Mouse (Mus musculus): ENCODE results near the gene Csnk2a2. TPM values are rescaled to one million over a fixed set of nuclear protein-coding genes. Genes with fewer than 3 reads are reported as not detected.

Gene Csnk2a2
- polyA plus RNA-seq, 1 experiment = 51.9 TPM

DNA sequence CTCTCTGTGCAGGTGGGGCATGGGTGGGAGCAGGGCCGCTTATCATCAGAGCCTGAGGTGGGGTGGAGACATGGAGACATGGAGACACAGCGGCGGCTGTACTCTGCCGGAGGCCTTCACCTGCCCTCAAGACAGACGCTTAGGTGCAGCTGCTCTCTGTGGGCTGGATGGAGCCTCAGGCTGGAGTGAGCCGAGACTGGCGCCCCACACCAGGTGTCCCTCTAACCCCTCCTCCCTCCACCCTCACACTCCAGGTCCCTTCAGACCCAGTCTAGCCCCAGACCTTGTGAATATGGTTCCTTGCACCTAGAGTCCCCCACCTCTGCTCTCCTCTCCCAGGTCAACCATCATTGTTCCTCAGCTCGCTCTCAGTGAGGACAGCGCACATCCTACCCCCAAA is 90.7 kb downstream of the Csnk2a2 start:
- Histone ChIP-seq H3ac (ENCODE audit: control insufficient read depth, insufficient read length) (no peak overlapping the region), H3K4me2 (ENCODE audit: low read depth) (no peak overlapping the region), H3K79me2 (ENCODE audit: control insufficient read depth, insufficient read depth) (no peaks in the 10 kb centered on the region), H3K27me3 (ENCODE audit: control insufficient read depth, insufficient read depth, insufficient read length) (no peaks in the 10 kb centered on the region), H3K4me3 (no peak overlapping the region), H3K36me3 (ENCODE audit: control insufficient read depth, insufficient read depth) (no peaks in the 10 kb centered on the region)
- TF ChIP-seq MYOG (IDR thresholded peaks at IDR 0.05; ENCODE audit: control insufficient read depth in 1 of 3, insufficient read depth in 1 of 3, insufficient read length in 2 of 3, low read depth in 2 of 3) = peak in 1 of 3 experiments; percentile 39
- TF ChIP-seq MYOD1 (IDR thresholded peaks at IDR 0.05; ENCODE audit: control insufficient read depth in 1 of 3, insufficient read length in 2 of 3, low read depth in 2 of 3) = peak in 1 of 3 experiments; percentile 51
- TF ChIP-seq E2F4 (IDR thresholded peaks at IDR 0.05; ENCODE audit: insufficient read depth) = no peak

DNA sequence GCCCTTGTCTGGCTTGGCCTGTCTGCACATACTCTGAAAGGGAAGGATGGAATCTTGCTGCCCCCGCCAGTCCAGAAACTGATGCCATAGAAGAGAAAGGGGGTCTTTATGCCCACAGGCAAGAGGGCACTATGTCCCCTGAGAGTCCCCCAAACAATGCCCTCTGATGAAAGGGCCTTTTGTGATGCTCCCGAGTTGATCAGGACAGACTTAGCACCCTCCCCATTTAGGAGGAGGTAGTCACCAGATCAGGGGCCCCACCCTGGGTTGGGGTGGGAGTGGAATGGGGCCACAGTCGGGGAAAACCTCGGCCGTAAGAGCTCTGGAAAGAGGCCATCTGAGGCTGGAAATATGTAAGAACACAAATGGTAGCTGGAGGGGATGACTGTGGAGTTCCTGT is 92.6 kb downstream of the Csnk2a2 start:
- TF ChIP-seq USF1 (IDR thresholded peaks at IDR 0.05; ENCODE audit: low read depth) (no peak), SRF (IDR thresholded peaks at IDR 0.05; ENCODE audit: control insufficient read depth, insufficient read length, low read depth) (no peak), REST (IDR thresholded peaks at IDR 0.05; ENCODE audit: insufficient read depth, insufficient read length) (no peak), MAX (IDR thresholded peaks at IDR 0.05; ENCODE audit: low read depth) (no peak), CEBPB (IDR thresholded peaks at IDR 0.05; ENCODE audit: insufficient read depth, poor library complexity, severe bottlenecking) (no peak), TCF3 (IDR thresholded peaks at IDR 0.05; ENCODE audit: insufficient read length, low read depth) (no peak), TCF12 (IDR thresholded peaks at IDR 0.05; ENCODE audit: insufficient read depth, poor library complexity, severe bottlenecking) (no peak), POLR2A (IDR thresholded peaks at IDR 0.05; ENCODE audit: insufficient read length, low read depth) (no peak), POLR2AphosphoS2 (IDR thresholded peaks at IDR 0.05; ENCODE audit: insufficient read length, low read depth) (no peak), MYOD1 (IDR thresholded peaks at IDR 0.05; ENCODE audit: control insufficient read depth in 1 of 3, insufficient read length in 2 of 3, low read depth in 2 of 3) (no peak), E2F4 (IDR thresholded peaks at IDR 0.05; ENCODE audit: insufficient read depth) (no peak), MYOG (IDR thresholded peaks at IDR 0.05; ENCODE audit: control insufficient read depth in 1 of 3, insufficient read depth in 1 of 3, insufficient read length in 2 of 3, low read depth in 2 of 3) (no peak)
- no peak overlapping the region for H3K4me3 ChIP-seq
- H3K36me3 ChIP-seq (ENCODE audit: control insufficient read depth, insufficient read depth) = no peaks in the 10 kb centered on the region
- no peaks in the 10 kb centered on the region for H3K79me2 ChIP-seq (ENCODE audit: control insufficient read depth, insufficient read depth)
- H3K27me3 ChIP-seq (ENCODE audit: control insufficient read depth, insufficient read depth, insufficient read length) = no peaks in the 10 kb centered on the region
- H3K4me2 ChIP-seq (ENCODE audit: low read depth) = peak overlapping the region; percentile 3
- H3ac ChIP-seq (ENCODE audit: control insufficient read depth, insufficient read length) = no peak overlapping the region

DNA sequence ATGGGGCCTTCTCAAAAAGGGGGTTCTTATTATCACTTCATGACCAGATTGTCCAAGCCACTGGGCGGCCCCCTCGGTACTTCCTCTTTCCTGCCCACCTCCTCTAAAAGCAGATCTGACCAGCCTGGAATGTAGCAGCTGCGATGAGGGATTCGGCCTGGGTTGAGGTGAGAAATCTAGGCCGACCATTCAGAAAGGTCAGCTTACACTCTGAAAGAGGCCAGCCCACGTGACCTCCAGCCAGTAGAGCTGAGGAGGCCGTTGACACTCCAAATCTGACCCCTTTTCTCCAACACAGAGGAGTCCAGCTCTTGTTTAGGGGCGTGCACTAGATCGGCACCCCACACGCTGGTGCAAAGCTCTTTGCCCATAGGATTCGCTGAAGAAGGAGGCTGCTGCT is 93.1 kb downstream of the Csnk2a2 start:
- H3K4me3 ChIP-seq = no peak overlapping the region
- H3K4me2 ChIP-seq (ENCODE audit: low read depth) = peak overlapping the region; percentile 3
- H3K27me3 ChIP-seq (ENCODE audit: control insufficient read depth, insufficient read depth, insufficient read length) = no peaks in the 10 kb centered on the region
- no peaks in the 10 kb centered on the region for H3K36me3 ChIP-seq (ENCODE audit: control insufficient read depth, insufficient read depth)
- no peaks in the 10 kb centered on the region for H3K79me2 ChIP-seq (ENCODE audit: control insufficient read depth, insufficient read depth)
- TF ChIP-seq SRF (IDR thresholded peaks at IDR 0.05; ENCODE audit: control insufficient read depth, insufficient read length, low read depth) (no peak), MYOD1 (IDR thresholded peaks at IDR 0.05; ENCODE audit: control insufficient read depth in 1 of 3, insufficient read length in 2 of 3, low read depth in 2 of 3) (peak in 1 of 3 experiments; percentile 76), TCF12 (IDR thresholded peaks at IDR 0.05; ENCODE audit: insufficient read depth, poor library complexity, severe bottlenecking) (peak; percentile 12), MYOG (IDR thresholded peaks at IDR 0.05; ENCODE audit: control insufficient read depth in 1 of 3, insufficient read depth in 1 of 3, insufficient read length in 2 of 3, low read depth in 2 of 3) (peak in 1 of 3 experiments; percentile 62), USF1 (IDR thresholded peaks at IDR 0.05; ENCODE audit: low read depth) (peak; percentile 72), POLR2A (IDR thresholded peaks at IDR 0.05; ENCODE audit: insufficient read length, low read depth) (no peak), CEBPB (IDR thresholded peaks at IDR 0.05; ENCODE audit: insufficient read depth, poor library complexity, severe bottlenecking) (no peak)
- no peak overlapping the region for H3ac ChIP-seq (ENCODE audit: control insufficient read depth, insufficient read length)

Other genes with a start within 250 kb of the Csnk2a2 start
- gene Cngb1, start 183.5 kb downstream of the Csnk2a2 start, polyA plus RNA-seq (2012; fragmentation: generic; extraction: Trizol) = 0.07 TPM
- not detected for gene Tepp, start 179.5 kb downstream of the Csnk2a2 start, polyA plus RNA-seq (2012; fragmentation: generic; extraction: Trizol)
- gene Zfp319, start 158.1 kb downstream of the Csnk2a2 start, polyA plus RNA-seq (2012; fragmentation: generic; extraction: Trizol) = 7.4 TPM
- 42.8 TPM for gene Usb1, start 157.8 kb downstream of the Csnk2a2 start, polyA plus RNA-seq (2012; fragmentation: generic; extraction: Trizol)
- 45.1 TPM for gene Mmp15, start 137.8 kb downstream of the Csnk2a2 start, polyA plus RNA-seq (2012; fragmentation: generic; extraction: Trizol)
- gene Cfap20, start 55.2 kb downstream of the Csnk2a2 start, polyA plus RNA-seq (2012; fragmentation: generic; extraction: Trizol) = 39.9 TPM
- not detected for gene Ccdc113, start 44.0 kb upstream of the Csnk2a2 start, polyA plus RNA-seq (2012; fragmentation: generic; extraction: Trizol)
- not detected for gene Prss54, start 86.3 kb upstream of the Csnk2a2 start, polyA plus RNA-seq (2012; fragmentation: generic; extraction: Trizol)
- gene Gins3, start 143.4 kb upstream of the Csnk2a2 start, polyA plus RNA-seq (2012; fragmentation: generic; extraction: Trizol) = 2.0 TPM
- 83.9 TPM for gene Ndrg4, start 186.9 kb upstream of the Csnk2a2 start, polyA plus RNA-seq (2012; fragmentation: generic; extraction: Trizol)
- gene Setd6, start 225.8 kb upstream of the Csnk2a2 start, polyA plus RNA-seq (2012; fragmentation: generic; extraction: Trizol) = 13.9 TPM

Measured in myocyte (in vitro differentiated cells).